Mouse (Mus musculus): ENCODE measurements around the gene Myl3. TPM values are rescaled to one million over a fixed set of nuclear protein-coding genes. Genes with fewer than 3 reads are reported as not detected.

Myl3 gene
- polyA plus RNA-seq, 1 experiment = not detected

GRCm38 (mm10) chr9:110751412-110751811 lies 9.8 kb downstream of the Myl3 start:
- Histone ChIP-seq H3K4me1 (ENCODE audit: control insufficient read depth, insufficient read depth, low read length) (no peaks in the 10 kb centered on the region), H3K27ac (ENCODE audit: insufficient read depth, low read length) (no peak overlapping the region), H3K4me3 (ENCODE audit: insufficient read depth, low read length) (no peak overlapping the region)
- TF ChIP-seq CTCF (IDR thresholded peaks at IDR 0.05; ENCODE audit: borderline replicate concordance, insufficient read depth, low read length) = no peak
- no peak for TF ChIP-seq POLR2A (IDR thresholded peaks at IDR 0.05; ENCODE audit: low read depth, low read length)

GRCm38 (mm10) chr9:110752917-110753435 lies 11.3 kb downstream of the Myl3 start:
- TF ChIP-seq CTCF (IDR thresholded peaks at IDR 0.05; ENCODE audit: borderline replicate concordance, insufficient read depth, low read length) (no peak), POLR2A (IDR thresholded peaks at IDR 0.05; ENCODE audit: low read depth, low read length) (no peak)
- Histone ChIP-seq H3K4me1 (ENCODE audit: control insufficient read depth, insufficient read depth, low read length) (no peaks in the 10 kb centered on the region), H3K27ac (ENCODE audit: insufficient read depth, low read length) (no peak overlapping the region), H3K4me3 (ENCODE audit: insufficient read depth, low read length) (no peak overlapping the region)

DNA sequence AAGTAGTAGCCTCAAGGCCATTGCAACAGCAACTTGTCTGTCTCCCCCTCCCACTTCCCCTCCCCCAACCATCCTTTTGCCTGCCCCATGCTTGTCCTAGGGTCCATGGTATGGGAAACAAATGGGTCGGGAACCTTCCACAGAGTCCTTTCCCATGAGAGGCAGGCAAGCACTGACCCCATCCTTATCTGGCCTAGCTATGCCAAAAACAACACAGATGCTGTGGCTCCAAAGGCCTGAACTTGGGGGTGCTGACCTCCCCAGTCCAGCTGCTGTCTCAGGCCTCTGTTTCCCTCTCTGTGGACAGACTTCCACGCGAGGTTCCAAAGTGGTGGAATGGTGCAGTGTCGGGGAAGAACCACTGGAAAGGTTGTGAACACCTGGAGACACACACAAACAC lies 12.1 kb downstream of the Myl3 start:
- Histone ChIP-seq H3K4me3 (ENCODE audit: insufficient read depth, low read length) (no peak overlapping the region), H3K27ac (ENCODE audit: insufficient read depth, low read length) (no peak overlapping the region), H3K4me1 (ENCODE audit: control insufficient read depth, insufficient read depth, low read length) (no peaks in the 10 kb centered on the region)
- no peak for TF ChIP-seq POLR2A (IDR thresholded peaks at IDR 0.05; ENCODE audit: low read depth, low read length)
- no peak for TF ChIP-seq CTCF (IDR thresholded peaks at IDR 0.05; ENCODE audit: borderline replicate concordance, insufficient read depth, low read length)

GRCm38 (mm10) chr9:110757816-110758215 lies 16.2 kb downstream of the Myl3 start:
- TF ChIP-seq CTCF (IDR thresholded peaks at IDR 0.05; ENCODE audit: borderline replicate concordance, insufficient read depth, low read length) = no peak
- no peak for TF ChIP-seq POLR2A (IDR thresholded peaks at IDR 0.05; ENCODE audit: low read depth, low read length)
- Histone ChIP-seq H3K4me1 (ENCODE audit: control insufficient read depth, insufficient read depth, low read length) (0 out of 2 replicates have a peak, but pooled peaks cover 2% of the 10 kb centered on the region), H3K27ac (ENCODE audit: insufficient read depth, low read length) (no peak overlapping the region), H3K4me3 (ENCODE audit: insufficient read depth, low read length) (no peak overlapping the region)

DNA sequence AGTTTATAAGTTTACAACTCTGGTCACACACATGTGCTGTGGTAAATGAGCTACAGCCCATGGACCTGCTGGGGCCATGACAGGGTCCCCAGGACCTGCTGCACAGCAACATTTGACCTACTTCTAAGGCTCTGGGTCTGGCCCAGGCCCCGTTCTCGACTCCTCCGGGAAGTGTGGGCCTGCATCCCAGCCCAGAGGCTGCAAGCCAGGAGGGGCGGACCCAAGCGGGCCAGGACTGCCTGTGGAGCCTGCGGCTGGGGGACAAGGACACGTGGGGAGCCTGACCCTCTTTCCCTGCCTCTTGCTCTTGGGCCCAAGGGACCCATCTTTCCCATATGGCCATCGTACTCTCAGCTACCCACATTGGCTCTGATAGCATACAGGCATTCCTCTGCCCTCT lies 16.9 kb downstream of the Myl3 start:
- Histone ChIP-seq H3K4me1 (ENCODE audit: control insufficient read depth, insufficient read depth, low read length) (0 out of 2 replicates have a peak, but pooled peaks cover 2% of the 10 kb centered on the region), H3K4me3 (ENCODE audit: insufficient read depth, low read length) (no peak overlapping the region), H3K27ac (ENCODE audit: insufficient read depth, low read length) (no peak overlapping the region)
- no peak for TF ChIP-seq POLR2A (IDR thresholded peaks at IDR 0.05; ENCODE audit: low read depth, low read length)

GRCm38 (mm10) chr9:110759265-110759664 lies 17.6 kb downstream of the Myl3 start:
- H3K27ac ChIP-seq (ENCODE audit: insufficient read depth, low read length) = no peak overlapping the region
- 0 out of 2 replicates have a peak, but pooled peaks cover 2% of the 10 kb centered on the region for H3K4me1 ChIP-seq (ENCODE audit: control insufficient read depth, insufficient read depth, low read length)
- H3K4me3 ChIP-seq (ENCODE audit: insufficient read depth, low read length) = no peak overlapping the region
- TF ChIP-seq POLR2A (IDR thresholded peaks at IDR 0.05; ENCODE audit: low read depth, low read length) (no peak), CTCF (IDR thresholded peaks at IDR 0.05; ENCODE audit: borderline replicate concordance, insufficient read depth, low read length) (peak; percentile 72)

- H3K4me1 ChIP-seq (ENCODE audit: control insufficient read depth, insufficient read depth, low read length) = 0 out of 2 replicates have a peak, but pooled peaks cover 2% of the 10 kb centered on the region
- H3K4me3 ChIP-seq (ENCODE audit: insufficient read depth, low read length) = no peak overlapping the region
- no peak overlapping the region for H3K27ac ChIP-seq (ENCODE audit: insufficient read depth, low read length)
- TF ChIP-seq CTCF (IDR thresholded peaks at IDR 0.05; ENCODE audit: borderline replicate concordance, insufficient read depth, low read length) = no peak
- no peak for TF ChIP-seq POLR2A (IDR thresholded peaks at IDR 0.05; ENCODE audit: low read depth, low read length)
Observed at GRCm38 (mm10) chr9:110760886-110761285, 19.2 kb downstream of the Myl3 start.

DNA sequence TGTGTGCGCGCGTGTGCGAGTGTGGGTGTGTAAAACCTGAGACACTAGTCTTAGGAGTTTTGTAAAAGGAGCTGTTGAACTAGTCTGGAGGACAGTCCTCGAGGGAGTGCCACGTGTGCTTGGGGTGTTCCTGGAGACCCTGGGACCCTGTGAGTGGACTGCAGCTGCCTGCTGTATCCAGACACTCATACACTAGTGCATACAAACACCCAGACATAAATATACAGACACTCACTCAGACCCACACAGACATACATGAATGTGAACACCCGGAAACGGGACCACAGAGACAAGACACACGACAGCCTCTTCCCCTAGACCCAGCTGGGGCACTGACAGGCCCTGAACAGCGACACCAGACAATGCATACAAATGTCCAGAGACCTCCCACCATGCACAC lies 21.1 kb downstream of the Myl3 start:
- Histone ChIP-seq H3K4me3 (ENCODE audit: insufficient read depth, low read length) (no peak overlapping the region), H3K4me1 (ENCODE audit: control insufficient read depth, insufficient read depth, low read length) (0 out of 2 replicates have a peak, but pooled peaks cover 2% of the 10 kb centered on the region), H3K27ac (ENCODE audit: insufficient read depth, low read length) (no peak overlapping the region)
- TF ChIP-seq POLR2A (IDR thresholded peaks at IDR 0.05; ENCODE audit: low read depth, low read length) = no peak
- no peak for TF ChIP-seq CTCF (IDR thresholded peaks at IDR 0.05; ENCODE audit: borderline replicate concordance, insufficient read depth, low read length)

DNA sequence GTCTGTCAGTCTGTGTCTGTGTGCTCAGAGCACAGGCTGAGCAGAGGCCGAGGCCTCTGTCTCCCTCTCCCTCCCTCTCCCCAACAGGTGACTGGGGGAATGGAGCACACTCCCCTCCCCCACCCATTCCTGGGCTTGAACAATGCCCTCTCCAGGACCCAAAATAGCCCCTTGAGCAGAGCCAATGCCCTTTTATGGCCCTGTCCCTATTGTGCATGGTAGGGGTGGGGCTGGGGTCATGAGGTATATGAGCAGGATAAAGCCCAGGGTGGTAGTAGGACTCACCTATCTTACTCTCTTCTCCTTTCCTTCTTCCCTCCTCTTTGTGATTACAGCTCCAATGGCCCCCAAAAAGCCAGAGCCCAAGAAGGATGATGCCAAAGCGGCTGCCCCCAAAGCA lies 21.7 kb downstream of the Myl3 start:
- TF ChIP-seq POLR2A (IDR thresholded peaks at IDR 0.05; ENCODE audit: low read depth, low read length) (no peak), CTCF (IDR thresholded peaks at IDR 0.05; ENCODE audit: borderline replicate concordance, insufficient read depth, low read length) (no peak)
- Histone ChIP-seq H3K4me3 (ENCODE audit: insufficient read depth, low read length) (no peak overlapping the region), H3K4me1 (ENCODE audit: control insufficient read depth, insufficient read depth, low read length) (0 out of 2 replicates have a peak, but pooled peaks cover 2% of the 10 kb centered on the region), H3K27ac (ENCODE audit: insufficient read depth, low read length) (no peak overlapping the region)

GRCm38 (mm10) chr9:110772336-110772735 lies 30.7 kb downstream of the Myl3 start:
- no peak overlapping the region for H3K27ac ChIP-seq (ENCODE audit: insufficient read depth, low read length)
- no peaks in the 10 kb centered on the region for H3K4me1 ChIP-seq (ENCODE audit: control insufficient read depth, insufficient read depth, low read length)
- no peak overlapping the region for H3K4me3 ChIP-seq (ENCODE audit: insufficient read depth, low read length)
- TF ChIP-seq POLR2A (IDR thresholded peaks at IDR 0.05; ENCODE audit: low read depth, low read length) (no peak), CTCF (IDR thresholded peaks at IDR 0.05; ENCODE audit: borderline replicate concordance, insufficient read depth, low read length) (no peak)

Measured in embryonic fibroblast, embryonic 13.5 days (primary cell).